9 mouse cellular contexts compared by ENCODE assay signal in genomic region chr11:94474544-94474910, GRCm38 (mm10). TPM values are rescaled to one million over a fixed set of nuclear protein-coding genes. Genes with fewer than 3 reads are reported as not detected.
DNase-seq lines count a peak whose midpoint lies in the region; ATAC-seq and TF ChIP-seq lines count a peak whose summit lies in the region.
"Had no signal": no experiment of that assay in that cellular context is flagged by ENCODE, and none has a peak within 500 bp of the region (broad histone marks: within the 10 kb centered on the region; RNA-seq: fewer than 3 reads in every experiment).

No protein-coding gene starts in this region.

- ATAC-seq in heart, postnatal 0 days (ENCODE audit: insufficient read depth, low read depth), result no peak
- ATAC-seq in hindbrain, embryonic 13.5 days (ENCODE audit: low FRiP score), result peak; percentile 28; the same call in 1 of the 2 replicates
- no peak for ATAC-seq in midbrain, embryonic 12.5 days (ENCODE audit: low FRiP score, low read depth)
- ATAC-seq in inflammation-experienced regulatory T-cells, adult 6 months, result no peak

- peaks cover 42% of the 10 kb centered on the region for H3K27me3 ChIP-seq in heart, postnatal 0 days (ENCODE audit: control insufficient read depth, insufficient read depth, low read length)
- peaks cover 32% of the 10 kb centered on the region for H3K27me3 ChIP-seq in hindbrain, embryonic 13.5 days
- peaks cover 73% of the 10 kb centered on the region for H3K27me3 ChIP-seq in midbrain, embryonic 12.5 days

- H3K9ac ChIP-seq in heart, postnatal 0 days (replicated peaks; ENCODE audit: low read depth, low read length), result no peak overlapping the region
- H3K9ac ChIP-seq in hindbrain, embryonic 13.5 days, result no peak overlapping the region
- no peak overlapping the region for H3K9ac ChIP-seq in midbrain, embryonic 12.5 days (replicated peaks)

- DNase-seq in heart, postnatal 0 days (ENCODE audit: low spot score), result no peak
- DNase-seq in heart, postnatal 14 days, result no peak
- DNase-seq in embryo, embryonic 9.5 days (ENCODE audit: extremely low spot score), result no peak
- DNase-seq in thymus, postnatal 25 days, result no peak

- TF ChIP-seq CTCF in heart, postnatal 0 days (IDR thresholded peaks at IDR 0.05; ENCODE audit: low read depth), result no peak

- peak overlapping the region; percentile 63 for H3K4me3 ChIP-seq in heart, postnatal 0 days (ENCODE audit: low read depth, low read length)
- peak overlapping the region; percentile 55 for H3K4me3 ChIP-seq in brown adipose tissue, adult 24 weeks (ENCODE audit: insufficient read depth, low read depth, low read length)
- H3K4me3 ChIP-seq in hindbrain, embryonic 13.5 days, result peak overlapping the region; percentile 93
- peak overlapping the region; percentile 77 for H3K4me3 ChIP-seq in midbrain, embryonic 12.5 days

- no peak for TF ChIP-seq EP300 in heart, postnatal 0 days (IDR thresholded peaks at IDR 0.05; ENCODE audit: low read depth)

- H3K4me2 ChIP-seq in heart, postnatal 0 days (ENCODE audit: low read depth, low read length), result peak overlapping the region; percentile 99
- H3K4me2 ChIP-seq in hindbrain, embryonic 13.5 days, result peak overlapping the region; percentile 94
- H3K4me2 ChIP-seq in midbrain, embryonic 12.5 days (replicated peaks), result peak overlapping the region; percentile 99

- H3K4me1 ChIP-seq in heart, postnatal 0 days (ENCODE audit: control insufficient read depth, insufficient read depth), result peaks cover 7% of the 10 kb centered on the region
- peaks cover 1% of the 10 kb centered on the region; the same call in 1 of the 2 replicates for H3K4me1 ChIP-seq in brown adipose tissue, adult 24 weeks (ENCODE audit: control insufficient read depth, insufficient read depth, insufficient read length, low read length)
- H3K4me1 ChIP-seq in hindbrain, embryonic 13.5 days (replicated peaks), result peaks cover 62% of the 10 kb centered on the region
- H3K4me1 ChIP-seq in midbrain, embryonic 12.5 days, result peaks cover 65% of the 10 kb centered on the region

- intact Hi-C loops in heart, postnatal 14 days (cut with DNase I), result no loop called here

- no peak overlapping the region for H3K27ac ChIP-seq in heart, postnatal 0 days (ENCODE audit: low read depth)
- no peak overlapping the region for H3K27ac ChIP-seq in brown adipose tissue, adult 24 weeks (replicated peaks; ENCODE audit: low read depth, low read length)
- no peak overlapping the region for H3K27ac ChIP-seq in hindbrain, embryonic 13.5 days
- no peak overlapping the region for H3K27ac ChIP-seq in midbrain, embryonic 12.5 days (replicated peaks)

- WGBS in heart, postnatal 0 days, result 2% methylated on average over 11 of the region's 11 CpGs
- 2% methylated on average over 11 of the region's 11 CpGs for WGBS in hindbrain, embryonic 13.5 days
- WGBS in midbrain, embryonic 12.5 days, result under 1% methylated on average over 11 of the region's 11 CpGs

- no peaks in the 10 kb centered on the region for H3K36me3 ChIP-seq in heart, postnatal 0 days (replicated peaks; ENCODE audit: control insufficient read depth, insufficient read depth, low read length)
- no peaks in the 10 kb centered on the region for H3K36me3 ChIP-seq in hindbrain, embryonic 13.5 days
- H3K36me3 ChIP-seq in midbrain, embryonic 12.5 days, result no peaks in the 10 kb centered on the region

- H3K9me3 ChIP-seq in heart, postnatal 0 days (replicated peaks; ENCODE audit: control insufficient read depth, low read length), result no peaks in the 10 kb centered on the region
- no peaks in the 10 kb centered on the region for H3K9me3 ChIP-seq in hindbrain, embryonic 13.5 days
- H3K9me3 ChIP-seq in midbrain, embryonic 12.5 days, result no peaks in the 10 kb centered on the region

RNA-seq across cellular contexts. Expression of gene Cacna1g, which starts 0.5 kb away (rescaled TPM):
- 29.6 and 46.2 TPM in 2 replicates for total RNA-seq in heart, postnatal 0 days (2014; rRNA removed; ENCODE audit: low replicate concordance)
- 6.9 and 7.4 TPM in 2 replicates for polyA plus RNA-seq in heart, postnatal 0 days (2015; fragmentation: Nextera tagmentation; extraction: Ambion mirVana)
- 10 to 100 TPM; 27.6 to 28.8 TPM for total RNA-seq in heart, postnatal 14 days (2021)
- 0.83 and 1.0 TPM in 2 replicates for polyA plus RNA-seq in brown adipose tissue, adult 24 weeks (2012; ENCODE audit: insufficient read depth, insufficient read length, missing spikeins)
- 13.6 and 14.2 TPM in 2 replicates for polyA plus RNA-seq in hindbrain, embryonic 13.5 days (2015; fragmentation: Nextera tagmentation; extraction: Ambion mirVana)
- 16.2 and 16.5 TPM in 2 replicates for polyA plus RNA-seq in midbrain, embryonic 12.5 days (2016; fragmentation: Nextera tagmentation; extraction: Ambion mirVana)
- not detected for polyA plus RNA-seq in inflammation-experienced regulatory T-cells, adult 6 months (2017; shearing (Covaris generic))

RNA-seq across cellular contexts. Expression of gene Spata20, which starts 11.5 kb away (rescaled TPM):
- total RNA-seq in heart, postnatal 0 days (2014; rRNA removed; ENCODE audit: low replicate concordance), result not detected in 2 replicates
- 0.30 and 0.56 TPM in 2 replicates for polyA plus RNA-seq in heart, postnatal 0 days (2015; fragmentation: Nextera tagmentation; extraction: Ambion mirVana)
- total RNA-seq in heart, postnatal 14 days (2021), result 1 to 10 TPM in 1 of 2 experiments, under 1 TPM in 1; 0.54 to 1.1 TPM
- polyA plus RNA-seq in brown adipose tissue, adult 24 weeks (2012; ENCODE audit: insufficient read depth, insufficient read length, missing spikeins), result not detected in 2 replicates
- 0.17 and 0.56 TPM in 2 replicates for polyA plus RNA-seq in hindbrain, embryonic 13.5 days (2015; fragmentation: Nextera tagmentation; extraction: Ambion mirVana)
- polyA plus RNA-seq in midbrain, embryonic 12.5 days (2016; fragmentation: Nextera tagmentation; extraction: Ambion mirVana), result 0.36 TPM in 1 of 2 replicates, not detected in the other
- not detected for polyA plus RNA-seq in inflammation-experienced regulatory T-cells, adult 6 months (2017; shearing (Covaris generic))
- total RNA-seq: left cerebral cortex, adult 18-20 months had no signal

RNA-seq across cellular contexts. Expression of gene Epn3, which starts 25.2 kb away (rescaled TPM):
- 32.5 and 44.4 TPM in 2 replicates for total RNA-seq in heart, postnatal 0 days (2014; rRNA removed; ENCODE audit: low replicate concordance)
- polyA plus RNA-seq in heart, postnatal 0 days (2015; fragmentation: Nextera tagmentation; extraction: Ambion mirVana), result 11.4 and 13.3 TPM in 2 replicates
- total RNA-seq in heart, postnatal 14 days (2021), result 10 to 100 TPM; 19.9 to 24.0 TPM
- not detected in 2 replicates for polyA plus RNA-seq in brown adipose tissue, adult 24 weeks (2012; ENCODE audit: insufficient read depth, insufficient read length, missing spikeins)
- 0.44 and 0.90 TPM in 2 replicates for polyA plus RNA-seq in hindbrain, embryonic 13.5 days (2015; fragmentation: Nextera tagmentation; extraction: Ambion mirVana)
- 0.47 and 0.68 TPM in 2 replicates for polyA plus RNA-seq in midbrain, embryonic 12.5 days (2016; fragmentation: Nextera tagmentation; extraction: Ambion mirVana)
- polyA plus RNA-seq in inflammation-experienced regulatory T-cells, adult 6 months (2017; shearing (Covaris generic)), result not detected

RNA-seq across cellular contexts. Expression of gene Mycbpap, which starts 47.0 kb away (rescaled TPM):
- total RNA-seq in heart, postnatal 0 days (2014; rRNA removed; ENCODE audit: low replicate concordance), result 3.2 and 4.7 TPM in 2 replicates
- polyA plus RNA-seq in heart, postnatal 0 days (2015; fragmentation: Nextera tagmentation; extraction: Ambion mirVana), result 3.5 and 3.7 TPM in 2 replicates
- 1 to 10 TPM; 1.4 to 2.1 TPM for total RNA-seq in heart, postnatal 14 days (2021)
- not detected in 2 replicates for polyA plus RNA-seq in brown adipose tissue, adult 24 weeks (2012; ENCODE audit: insufficient read depth, insufficient read length, missing spikeins)
- 3.2 and 3.8 TPM in 2 replicates for polyA plus RNA-seq in hindbrain, embryonic 13.5 days (2015; fragmentation: Nextera tagmentation; extraction: Ambion mirVana)
- polyA plus RNA-seq in midbrain, embryonic 12.5 days (2016; fragmentation: Nextera tagmentation; extraction: Ambion mirVana), result 2.9 and 4.9 TPM in 2 replicates
- not detected for polyA plus RNA-seq in inflammation-experienced regulatory T-cells, adult 6 months (2017; shearing (Covaris generic))
